Mouse (Mus musculus) cortical plate, adult 2 months (tissue): ENCODE results near the gene AL607142.1.
A peak's percentile ranks its signal among the peaks of the same experiment; 100 is the strongest.

Experiments
- CTCF ChIP-seq: fragments of 200-500 bp; IDR thresholded peaks from 2 replicates; pipeline ENCODE4 v1.5.1; 2011; ENCODE audit warnings: mild to moderate bottlenecking, control low read depth, low read length; ENCODE audit not compliant: insufficient read depth; ENCODE audit errors: extremely low read depth
- POLR2A ChIP-seq: fragments of 200-500 bp; IDR thresholded peaks from 2 replicates; pipeline ENCODE4 v1.6.1; 2011; ENCODE audit warnings: mild to moderate bottlenecking, low read length, control low read depth; ENCODE audit not compliant: insufficient read depth; ENCODE audit errors: extremely low read depth

DNA sequence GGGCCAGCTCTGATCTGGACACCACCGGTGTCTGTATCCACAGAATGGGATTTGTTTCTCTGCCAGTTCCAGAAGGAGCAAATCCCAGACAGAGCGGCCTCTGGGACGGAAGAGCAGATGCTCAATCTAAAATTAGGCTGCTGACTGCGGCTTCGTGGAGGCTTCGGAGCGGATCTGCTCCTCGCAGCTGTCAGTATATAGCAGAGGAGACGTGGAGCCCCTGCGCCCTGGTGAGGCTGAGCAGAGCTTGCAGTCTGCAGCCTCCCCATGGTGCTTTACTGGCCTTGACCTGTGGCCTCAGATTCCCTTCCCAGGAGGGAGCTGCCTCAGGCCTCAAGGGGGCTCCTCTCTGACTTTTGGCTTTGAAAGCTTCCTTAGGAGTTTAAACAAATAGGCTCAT lies 40.7 kb upstream of the AL607142.1 start:
- TF ChIP-seq CTCF (no peak), POLR2A (peak; percentile 30; the same call in 1 of the 2 replicates)
